Mouse (Mus musculus) bone marrow, adult 2 months (tissue): ENCODE measurements around the gene Slc2a6.

Experiments used
- CTCF ChIP-seq: fragments of 200-500 bp; IDR thresholded peaks from 2 replicates; pipeline ENCODE4 v1.5.1; 2011; ENCODE audit warnings: low read length, control low read depth; ENCODE audit not compliant: control insufficient read depth, insufficient read depth
- POLR2A ChIP-seq: fragments of 200-500 bp; IDR thresholded peaks from 2 replicates; pipeline ENCODE4 v1.6.1; 2011; ENCODE audit warnings: low read depth, mild to moderate bottlenecking, control low read depth, low read length, borderline replicate concordance; ENCODE audit not compliant: control insufficient read depth

DNA sequence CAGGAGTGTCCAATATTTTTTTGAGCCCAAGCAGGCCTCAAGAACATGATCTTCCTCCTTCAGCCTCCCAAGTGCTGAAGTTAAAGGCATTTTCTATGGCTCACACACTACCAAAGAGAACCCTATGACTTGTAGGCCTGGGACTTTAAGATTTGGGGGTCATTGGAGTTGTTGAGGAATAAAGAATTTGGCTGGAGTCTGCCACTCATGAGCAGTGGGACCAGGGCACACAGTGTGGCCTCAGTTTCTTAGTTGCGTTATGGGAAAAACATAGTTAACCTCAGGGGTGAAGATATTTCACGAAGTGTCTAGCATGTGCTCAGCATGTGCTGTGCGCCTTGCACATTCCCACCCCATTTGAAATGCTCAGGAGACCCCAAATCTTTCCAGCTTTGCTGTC, 1.5 kb downstream of the Slc2a6 start:
- TF ChIP-seq CTCF = no peak
- TF ChIP-seq POLR2A = no peak
